Mouse (Mus musculus): ENCODE measurements at regions not wholly inside any gene's neighbourhood (a gene's known extent, or its start where the extent isn't known, plus 50 kb on each side); places are given as distances from the start of the nearest gene placed in this dataset.

DNA sequence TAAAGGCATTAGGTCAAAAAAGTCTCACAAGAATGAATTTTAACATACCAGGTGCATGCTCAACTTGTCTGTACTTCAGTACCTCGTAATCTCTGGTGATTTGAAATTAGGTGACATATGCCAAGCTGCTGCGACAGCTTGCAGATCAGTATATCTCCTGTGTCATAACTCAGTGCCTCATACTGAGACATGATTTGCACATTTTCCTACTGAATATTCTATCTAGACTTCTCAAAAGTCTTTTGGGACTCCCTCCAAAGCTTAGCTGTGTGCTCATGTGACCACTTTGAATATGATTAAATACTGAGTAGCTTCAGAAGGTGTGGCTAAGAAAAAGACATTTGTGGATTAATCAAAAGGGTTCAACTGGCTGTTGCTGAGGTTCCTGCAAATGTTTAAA is 416.3 kb upstream of the Pdzrn3 start:
- Histone ChIP-seq H3K4me3 (ENCODE audit: low read length) (no peak overlapping the region), H3K9ac (ENCODE audit: low read length) (no peak overlapping the region), H3K36me3 (ENCODE audit: control insufficient read depth, insufficient read depth) (no peaks in the 10 kb centered on the region), H3K27me3 (ENCODE audit: control insufficient read depth, insufficient read depth, low read length) (no peaks in the 10 kb centered on the region), H3K27ac (ENCODE audit: low read length) (no peak overlapping the region), H3K4me1 (ENCODE audit: control insufficient read depth, insufficient read depth, low read length) (no peaks in the 10 kb centered on the region), H3K9me3 (replicated peaks; ENCODE audit: control insufficient read depth, low read length) (no peaks in the 10 kb centered on the region), H3K4me2 (ENCODE audit: low read depth, low read length) (no peak overlapping the region)
- 76% methylated on average over 2 of the region's 2 CpGs for WGBS
- no peak for ATAC-seq (replicated peaks; ENCODE audit: extremely low read depth, insufficient read depth, low FRiP score)

DNA sequence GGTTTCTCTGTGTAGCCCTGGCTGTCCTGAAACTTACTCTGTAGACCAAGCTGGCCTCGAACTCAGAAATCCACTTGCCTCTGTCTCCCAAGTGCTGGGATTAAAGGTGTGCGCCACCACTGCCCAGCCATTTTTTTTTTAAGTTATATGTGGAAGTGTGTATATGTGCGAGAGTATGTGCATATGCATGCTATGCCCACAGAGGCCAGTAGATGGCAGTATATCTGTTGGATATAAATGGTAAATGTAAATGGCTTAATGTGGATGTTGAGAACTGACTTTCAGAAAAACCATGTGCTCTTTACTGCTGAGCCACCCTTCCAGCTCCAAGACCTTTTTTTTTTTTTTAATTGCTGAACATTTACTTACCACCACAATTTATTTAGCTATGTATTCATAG is 400.2 kb upstream of the Pdzrn3 start:
- Histone ChIP-seq H3K9ac (ENCODE audit: low read length) (no peak overlapping the region), H3K4me3 (ENCODE audit: low read length) (no peak overlapping the region), H3K36me3 (ENCODE audit: control insufficient read depth, insufficient read depth) (no peaks in the 10 kb centered on the region), H3K4me1 (ENCODE audit: control insufficient read depth, insufficient read depth, low read length) (no peaks in the 10 kb centered on the region), H3K9me3 (replicated peaks; ENCODE audit: control insufficient read depth, low read length) (no peaks in the 10 kb centered on the region), H3K27ac (ENCODE audit: low read length) (no peak overlapping the region), H3K27me3 (ENCODE audit: control insufficient read depth, insufficient read depth, low read length) (no peaks in the 10 kb centered on the region), H3K4me2 (ENCODE audit: low read depth, low read length) (no peak overlapping the region)
- ATAC-seq (replicated peaks; ENCODE audit: extremely low read depth, insufficient read depth, low FRiP score), result no peak
- 91% methylated on average over 3 of the region's 3 CpGs for WGBS

- Histone ChIP-seq H3K4me3 (ENCODE audit: low read length) (no peak overlapping the region), H3K27ac (ENCODE audit: low read length) (no peak overlapping the region), H3K27me3 (ENCODE audit: control insufficient read depth, insufficient read depth, low read length) (no peaks in the 10 kb centered on the region), H3K4me2 (ENCODE audit: low read depth, low read length) (no peak overlapping the region), H3K9ac (ENCODE audit: low read length) (no peak overlapping the region), H3K36me3 (ENCODE audit: control insufficient read depth, insufficient read depth) (no peaks in the 10 kb centered on the region), H3K4me1 (ENCODE audit: control insufficient read depth, insufficient read depth, low read length) (no peaks in the 10 kb centered on the region), H3K9me3 (replicated peaks; ENCODE audit: control insufficient read depth, low read length) (no peaks in the 10 kb centered on the region)
- no peak for ATAC-seq (replicated peaks; ENCODE audit: extremely low read depth, insufficient read depth, low FRiP score)
- 79% methylated on average over 5 of the region's 5 CpGs for WGBS
Observed at GRCm38 (mm10) chr6:101773151-101773550, 395.5 kb upstream of the Pdzrn3 start.

GRCm38 (mm10) chr6:101735107-101735506 is 357.4 kb upstream of the Pdzrn3 start:
- ATAC-seq (replicated peaks; ENCODE audit: extremely low read depth, insufficient read depth, low FRiP score), result no peak
- no peaks in the 10 kb centered on the region for H3K36me3 ChIP-seq (ENCODE audit: control insufficient read depth, insufficient read depth)
- 39% methylated on average over 3 of the region's 3 CpGs for WGBS
- no peak overlapping the region for H3K9ac ChIP-seq (ENCODE audit: low read length)
- no peak overlapping the region for H3K27ac ChIP-seq (ENCODE audit: low read length)
- H3K4me1 ChIP-seq (ENCODE audit: control insufficient read depth, insufficient read depth, low read length), result no peaks in the 10 kb centered on the region
- H3K27me3 ChIP-seq (ENCODE audit: control insufficient read depth, insufficient read depth, low read length), result no peaks in the 10 kb centered on the region
- H3K4me3 ChIP-seq (ENCODE audit: low read length), result no peak overlapping the region
- H3K9me3 ChIP-seq (replicated peaks; ENCODE audit: control insufficient read depth, low read length), result no peaks in the 10 kb centered on the region; the same call in 1 of the 2 replicates
- no peak overlapping the region for H3K4me2 ChIP-seq (ENCODE audit: low read depth, low read length)

DNA sequence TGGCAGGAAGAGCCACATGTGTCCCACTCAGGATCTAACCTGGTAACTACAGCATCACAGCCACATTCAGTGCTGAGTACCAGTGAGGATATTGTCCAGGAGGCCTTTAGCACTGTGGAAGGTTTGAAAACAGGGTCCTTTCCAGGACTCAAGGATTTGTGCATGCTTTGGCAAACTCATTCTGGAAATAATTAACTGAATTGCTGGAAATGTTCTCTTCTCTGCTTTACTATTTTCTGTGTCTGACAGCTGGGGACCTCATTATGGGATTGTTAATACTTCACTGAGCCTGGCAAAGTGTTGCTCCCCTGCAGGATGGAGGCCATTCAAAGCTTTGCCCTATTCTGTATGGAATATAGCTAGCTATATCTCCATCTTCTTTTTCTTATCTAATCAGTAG is 342.8 kb upstream of the Pdzrn3 start:
- no peaks in the 10 kb centered on the region for H3K4me1 ChIP-seq (ENCODE audit: control insufficient read depth, insufficient read depth, low read length)
- no peak for ATAC-seq (replicated peaks; ENCODE audit: extremely low read depth, insufficient read depth, low FRiP score)
- no peak overlapping the region for H3K9ac ChIP-seq (ENCODE audit: low read length)
- no peaks in the 10 kb centered on the region for H3K36me3 ChIP-seq (ENCODE audit: control insufficient read depth, insufficient read depth)
- H3K4me2 ChIP-seq (ENCODE audit: low read depth, low read length), result no peak overlapping the region
- no peak overlapping the region for H3K27ac ChIP-seq (ENCODE audit: low read length)
- no peaks in the 10 kb centered on the region for H3K9me3 ChIP-seq (replicated peaks; ENCODE audit: control insufficient read depth, low read length)
- no peaks in the 10 kb centered on the region for H3K27me3 ChIP-seq (ENCODE audit: control insufficient read depth, insufficient read depth, low read length)
- H3K4me3 ChIP-seq (ENCODE audit: low read length), result no peak overlapping the region

- no peak overlapping the region for H3K4me3 ChIP-seq (ENCODE audit: low read length)
- WGBS, result 92% methylated on average over 2 of the region's 2 CpGs
Observed at GRCm38 (mm10) chr6:101689684-101690083, 312.0 kb upstream of the Pdzrn3 start.

DNA sequence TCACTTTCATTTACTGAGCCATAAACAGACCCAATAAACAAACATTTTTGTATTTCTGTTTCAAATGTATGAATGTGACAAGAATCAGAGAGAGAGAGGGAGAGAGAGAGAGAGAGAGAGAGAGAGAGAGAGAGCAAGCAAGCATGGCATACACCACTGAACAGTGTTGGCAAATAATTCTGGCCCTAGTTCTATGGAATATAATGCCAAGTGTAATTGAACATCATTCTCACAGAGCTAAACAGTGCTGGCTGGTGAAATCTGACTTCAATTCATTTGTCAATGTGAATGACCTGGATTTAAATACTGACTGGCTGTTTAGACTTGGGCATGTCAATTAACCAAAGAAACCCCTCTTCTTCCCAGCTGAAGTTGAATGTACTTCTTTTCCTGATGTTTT is 308.9 kb upstream of the Pdzrn3 start:
- Histone ChIP-seq H3K9me3 (replicated peaks; ENCODE audit: control insufficient read depth, low read length) (peaks cover 2% of the 10 kb centered on the region; the same call in 1 of the 2 replicates), H3K4me1 (ENCODE audit: control insufficient read depth, insufficient read depth, low read length) (no peaks in the 10 kb centered on the region), H3K27ac (ENCODE audit: low read length) (no peak overlapping the region), H3K4me3 (ENCODE audit: low read length) (no peak overlapping the region), H3K9ac (ENCODE audit: low read length) (no peak overlapping the region), H3K27me3 (ENCODE audit: control insufficient read depth, insufficient read depth, low read length) (no peaks in the 10 kb centered on the region), H3K4me2 (ENCODE audit: low read depth, low read length) (no peak overlapping the region), H3K36me3 (ENCODE audit: control insufficient read depth, insufficient read depth) (no peaks in the 10 kb centered on the region)
- no peak for ATAC-seq (replicated peaks; ENCODE audit: extremely low read depth, insufficient read depth, low FRiP score)

More at GRCm38 (mm10) chr6:101689684-101690083, 312.0 kb upstream of the Pdzrn3 start:
- no peaks in the 10 kb centered on the region for H3K4me1 ChIP-seq (ENCODE audit: control insufficient read depth, insufficient read depth, low read length)
- H3K4me2 ChIP-seq (ENCODE audit: low read depth, low read length), result no peak overlapping the region
- H3K9ac ChIP-seq (ENCODE audit: low read length), result no peak overlapping the region
- no peaks in the 10 kb centered on the region for H3K9me3 ChIP-seq (replicated peaks; ENCODE audit: control insufficient read depth, low read length)
- ATAC-seq (replicated peaks; ENCODE audit: extremely low read depth, insufficient read depth, low FRiP score), result no peak
- H3K27ac ChIP-seq (ENCODE audit: low read length), result no peak overlapping the region
- no peaks in the 10 kb centered on the region for H3K27me3 ChIP-seq (ENCODE audit: control insufficient read depth, insufficient read depth, low read length)
- H3K36me3 ChIP-seq (ENCODE audit: control insufficient read depth, insufficient read depth), result no peaks in the 10 kb centered on the region

- Histone ChIP-seq H3K4me2 (ENCODE audit: low read depth, low read length) (no peak overlapping the region), H3K27me3 (ENCODE audit: control insufficient read depth, insufficient read depth, low read length) (no peaks in the 10 kb centered on the region), H3K9ac (ENCODE audit: low read length) (no peak overlapping the region), H3K4me3 (ENCODE audit: low read length) (no peak overlapping the region), H3K36me3 (ENCODE audit: control insufficient read depth, insufficient read depth) (no peaks in the 10 kb centered on the region), H3K27ac (ENCODE audit: low read length) (no peak overlapping the region), H3K9me3 (replicated peaks; ENCODE audit: control insufficient read depth, low read length) (peaks cover 2% of the 10 kb centered on the region; the same call in 1 of the 2 replicates), H3K4me1 (ENCODE audit: control insufficient read depth, insufficient read depth, low read length) (no peaks in the 10 kb centered on the region)
- ATAC-seq (replicated peaks; ENCODE audit: extremely low read depth, insufficient read depth, low FRiP score), result no peak
- 70% methylated on average over 8 of the region's 8 CpGs for WGBS
Observed at GRCm38 (mm10) chr6:101685734-101686133, 308.0 kb upstream of the Pdzrn3 start.

DNA sequence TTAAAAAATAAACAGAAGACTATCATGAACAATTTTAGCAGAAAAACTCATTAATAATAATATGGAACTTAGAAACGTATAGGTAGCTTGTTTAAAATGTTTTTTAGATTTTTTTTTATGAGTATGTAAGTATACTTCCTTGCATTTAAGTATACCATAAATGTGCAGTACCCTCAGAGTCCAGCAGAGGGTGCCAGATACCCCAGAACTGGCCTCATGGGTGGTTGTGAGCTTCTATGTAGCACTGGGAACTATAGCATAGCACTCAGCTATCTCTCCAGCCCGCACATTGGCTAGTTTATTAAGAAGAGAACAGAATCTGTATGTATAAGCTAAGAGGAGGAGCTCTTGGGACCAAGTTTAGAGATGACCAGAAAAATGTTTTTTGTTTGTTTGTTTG is 306.7 kb upstream of the Pdzrn3 start:
- H3K4me1 ChIP-seq (ENCODE audit: control insufficient read depth, insufficient read depth, low read length), result no peaks in the 10 kb centered on the region
- H3K9me3 ChIP-seq (replicated peaks; ENCODE audit: control insufficient read depth, low read length), result peaks cover 2% of the 10 kb centered on the region; the same call in 1 of the 2 replicates
- H3K4me3 ChIP-seq (ENCODE audit: low read length), result no peak overlapping the region
- 63% methylated on average over 2 of the region's 2 CpGs for WGBS
- H3K27me3 ChIP-seq (ENCODE audit: control insufficient read depth, insufficient read depth, low read length), result no peaks in the 10 kb centered on the region
- no peak overlapping the region for H3K27ac ChIP-seq (ENCODE audit: low read length)
- no peaks in the 10 kb centered on the region for H3K36me3 ChIP-seq (ENCODE audit: control insufficient read depth, insufficient read depth)
- H3K4me2 ChIP-seq (ENCODE audit: low read depth, low read length), result no peak overlapping the region
- ATAC-seq (replicated peaks; ENCODE audit: extremely low read depth, insufficient read depth, low FRiP score), result no peak
- no peak overlapping the region for H3K9ac ChIP-seq (ENCODE audit: low read length)

DNA sequence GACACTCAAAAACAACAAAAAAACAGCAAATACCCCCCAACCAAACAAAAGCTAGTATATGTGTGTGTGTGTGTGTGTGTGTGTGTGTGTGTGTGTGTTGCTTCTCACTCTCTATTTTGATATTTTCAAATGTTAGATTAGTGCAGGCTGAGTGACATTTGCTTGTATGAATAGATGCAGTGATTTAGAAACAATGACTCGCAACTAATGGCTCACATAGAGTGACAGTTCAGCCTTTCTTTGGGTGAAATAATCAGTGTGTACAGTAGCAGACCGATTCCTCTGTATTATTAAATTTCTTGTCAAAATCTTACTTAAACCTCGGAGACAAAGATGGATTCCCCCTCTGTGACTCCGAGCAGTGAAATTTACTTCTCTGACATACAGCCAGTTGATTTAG is 297.1 kb upstream of the Pdzrn3 start:
- Histone ChIP-seq H3K4me2 (ENCODE audit: low read depth, low read length) (no peak overlapping the region), H3K9ac (ENCODE audit: low read length) (no peak overlapping the region), H3K27ac (ENCODE audit: low read length) (no peak overlapping the region), H3K4me1 (ENCODE audit: control insufficient read depth, insufficient read depth, low read length) (no peaks in the 10 kb centered on the region), H3K9me3 (replicated peaks; ENCODE audit: control insufficient read depth, low read length) (no peaks in the 10 kb centered on the region), H3K36me3 (ENCODE audit: control insufficient read depth, insufficient read depth) (no peaks in the 10 kb centered on the region), H3K27me3 (ENCODE audit: control insufficient read depth, insufficient read depth, low read length) (no peaks in the 10 kb centered on the region), H3K4me3 (ENCODE audit: low read length) (no peak overlapping the region)
- 78% methylated on average over 4 of the region's 4 CpGs for WGBS
- no peak for ATAC-seq (replicated peaks; ENCODE audit: extremely low read depth, insufficient read depth, low FRiP score)

All from heart, embryonic 16.5 days (tissue).